Mouse (Mus musculus): ENCODE results near the gene Ncor2. TPM values are rescaled to one million over a fixed set of nuclear protein-coding genes. Genes with fewer than 3 reads are reported as not detected.

Ncor2 gene
- total and polyA plus RNA-seq, 3 experiments, result 5.0 to 46.8 TPM; not detected in 1

DNA sequence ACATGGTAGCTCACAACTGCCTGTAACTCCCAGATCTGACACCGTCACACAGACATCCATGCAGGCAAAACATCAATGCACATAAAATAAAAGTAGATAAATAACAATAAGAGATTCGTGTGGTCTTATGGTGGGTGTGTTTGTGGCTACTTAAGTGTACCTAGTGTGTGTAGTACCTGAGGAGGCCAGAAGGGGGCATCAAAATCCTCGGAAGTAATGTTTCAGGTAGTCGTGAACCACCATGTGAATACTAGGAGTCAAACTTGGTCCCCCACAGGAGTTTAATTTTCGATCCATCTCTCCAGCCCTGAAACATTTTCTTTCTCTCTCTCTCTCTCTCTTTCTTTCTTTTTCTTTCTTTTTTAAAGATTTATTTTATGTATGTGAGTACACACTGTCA lies 192.8 kb downstream of the Ncor2 start:
- no peak overlapping the region for H3K9ac ChIP-seq (ENCODE audit: control insufficient read depth, low read depth, low read length, poor library complexity, severe bottlenecking)
- no peaks in the 10 kb centered on the region for H3K36me3 ChIP-seq (ENCODE audit: control insufficient read depth in 1 of 2, insufficient read depth in 2 of 2, low read length in 2 of 2)
- H3K4me1 ChIP-seq (ENCODE audit: control insufficient read depth in 1 of 2, insufficient read depth in 2 of 2, low read length in 2 of 2), result no peaks in the 10 kb centered on the region
- peak; percentile 51 for TF ChIP-seq RAD21 (IDR thresholded peaks at IDR 0.05; ENCODE audit: low read depth, low read length)
- TF ChIP-seq KAT2A (conservative IDR thresholded peaks at IDR 0.05; ENCODE audit: low read depth, low read length), result no peak
- TF ChIP-seq MAZ (IDR thresholded peaks at IDR 0.05; ENCODE audit: low read depth, low read length), result no peak
- TF ChIP-seq TBP (IDR thresholded peaks at IDR 0.05; ENCODE audit: low read depth, low read length), result no peak
- peak; percentile 72 for TF ChIP-seq SMC3 (IDR thresholded peaks at IDR 0.05; ENCODE audit: low read depth, low read length)
- TF ChIP-seq ZC3H11A (IDR thresholded peaks at IDR 0.05; ENCODE audit: low read depth, low read length), result peak; percentile 53
- TF ChIP-seq CTCF (IDR thresholded peaks at IDR 0.05 in 2 of 3, conservative IDR thresholded peaks at IDR 0.05 in 1 of 3; ENCODE audit: control insufficient read depth in 1 of 3, insufficient read depth in 1 of 3, low read depth in 2 of 3, low read length in 3 of 3, poor library complexity in 1 of 3, severe bottlenecking in 1 of 3), result peak; percentile 14 to 65 (median 42); a peak in 5 of 6 replicates
- DNase-seq (ENCODE audit: low read depth, low spot score), result peak; percentile 54
- H3K9me3 ChIP-seq (replicated peaks; ENCODE audit: insufficient read depth, low read length), result no peaks in the 10 kb centered on the region
- no peaks in the 10 kb centered on the region for H3K27me3 ChIP-seq (ENCODE audit: control insufficient read depth in 1 of 2, insufficient read depth in 2 of 2, low read length in 2 of 2)
- H3K27ac ChIP-seq (ENCODE audit: control insufficient read depth, low read depth, low read length), result no peak overlapping the region
- H3K79me2 ChIP-seq (ENCODE audit: control insufficient read depth, insufficient read depth, low read length, poor library complexity), result no peaks in the 10 kb centered on the region
- no peak overlapping the region for H3K4me3 ChIP-seq (ENCODE audit: control insufficient read depth in 1 of 2, insufficient read depth in 1 of 2, low read depth in 2 of 2, low read length in 2 of 2)

DNA sequence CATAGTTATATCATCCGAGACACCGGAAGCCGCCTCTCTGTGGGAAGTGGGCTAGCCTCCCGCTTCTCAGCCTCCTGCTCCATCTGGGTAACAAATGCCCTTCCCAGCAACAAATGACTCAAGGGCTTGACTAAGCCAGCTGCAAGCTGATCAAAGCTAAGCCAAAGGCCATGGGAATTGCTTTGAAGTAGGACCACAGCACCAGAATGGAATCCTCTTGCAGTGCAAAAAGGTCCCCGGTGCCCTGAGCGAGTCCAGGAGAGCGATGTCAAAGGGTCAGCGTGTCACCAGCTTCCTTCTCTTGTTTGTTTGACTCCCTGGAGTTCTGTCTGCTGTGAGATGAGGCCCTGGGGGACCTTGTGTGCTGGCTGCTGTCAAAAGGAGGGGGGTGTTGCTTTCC lies 209.2 kb downstream of the Ncor2 start:
- no peak overlapping the region for H3K9ac ChIP-seq (ENCODE audit: control insufficient read depth, low read depth, low read length, poor library complexity, severe bottlenecking)
- no peaks in the 10 kb centered on the region for H3K27me3 ChIP-seq (ENCODE audit: control insufficient read depth in 1 of 2, insufficient read depth in 2 of 2, low read length in 2 of 2)
- H3K9me3 ChIP-seq (replicated peaks; ENCODE audit: insufficient read depth, low read length), result no peaks in the 10 kb centered on the region
- no peaks in the 10 kb centered on the region for H3K79me2 ChIP-seq (ENCODE audit: control insufficient read depth, insufficient read depth, low read length, poor library complexity)
- no peak for DNase-seq (ENCODE audit: low read depth, low spot score)
- no peaks in the 10 kb centered on the region for H3K4me1 ChIP-seq (ENCODE audit: control insufficient read depth in 1 of 2, insufficient read depth in 2 of 2, low read length in 2 of 2)
- no peaks in the 10 kb centered on the region for H3K36me3 ChIP-seq (ENCODE audit: control insufficient read depth in 1 of 2, insufficient read depth in 2 of 2, low read length in 2 of 2)
- no peak overlapping the region for H3K27ac ChIP-seq (ENCODE audit: control insufficient read depth, low read depth, low read length)
- TF ChIP-seq JUND (IDR thresholded peaks at IDR 0.05; ENCODE audit: low read depth, low read length) (no peak), BHLHE40 (IDR thresholded peaks at IDR 0.05; ENCODE audit: borderline replicate concordance, low read depth, low read length) (no peak), TBP (IDR thresholded peaks at IDR 0.05; ENCODE audit: low read depth, low read length) (no peak), ELF1 (IDR thresholded peaks at IDR 0.05; ENCODE audit: low read depth, low read length) (no peak), MAZ (IDR thresholded peaks at IDR 0.05; ENCODE audit: low read depth, low read length) (no peak), POLR2AphosphoS5 (IDR thresholded peaks at IDR 0.05; ENCODE audit: borderline replicate concordance, low read depth, low read length) (no peak), ZMIZ1 (IDR thresholded peaks at IDR 0.05; ENCODE audit: low read depth, low read length) (no peak), KAT2A (conservative IDR thresholded peaks at IDR 0.05; ENCODE audit: low read depth, low read length) (no peak), POLR2A (IDR thresholded peaks at IDR 0.05; ENCODE audit: control insufficient read depth in 1 of 2, insufficient read depth in 1 of 2, low read depth in 1 of 2, low read length in 2 of 2, poor library complexity in 1 of 2) (no peak), E2F4 (IDR thresholded peaks at IDR 0.05; ENCODE audit: borderline replicate concordance, low read depth, low read length) (no peak), CHD1 (IDR thresholded peaks at IDR 0.05; ENCODE audit: low read depth, low read length) (no peak), USF2 (IDR thresholded peaks at IDR 0.05; ENCODE audit: borderline replicate concordance in 1 of 2, insufficient read depth in 1 of 2, low read depth in 1 of 2, low read length in 2 of 2) (no peak), SIN3A (IDR thresholded peaks at IDR 0.05; ENCODE audit: low read length) (no peak), CHD2 (IDR thresholded peaks at IDR 0.05; ENCODE audit: low read length) (no peak)
- H3K4me3 ChIP-seq (ENCODE audit: control insufficient read depth in 1 of 2, insufficient read depth in 1 of 2, low read depth in 2 of 2, low read length in 2 of 2), result no peak overlapping the region

Other genes with a start within 250 kb of the Ncor2 start
- not detected in 2 replicates for gene Rflna, start 176.0 kb downstream of the Ncor2 start, total RNA-seq (2012; rRNA removed)
- not detected for gene Rflna, start 176.0 kb downstream of the Ncor2 start, polyA plus RNA-seq (2012; ENCODE audit: insufficient read depth in 1 of 2, insufficient read length in 2 of 2, low read depth in 1 of 2, low replicate concordance in 2 of 2, missing spikeins in 1 of 2)
- 51.4 and 53.1 TPM in 2 replicates for gene Scarb1, start 161.9 kb upstream of the Ncor2 start, total RNA-seq (2012; rRNA removed)
- 10 to 100 TPM in 1 of 2 experiments, not detected in 1; 98.3 TPM for gene Scarb1, start 161.9 kb upstream of the Ncor2 start, polyA plus RNA-seq (2012; ENCODE audit: insufficient read depth in 1 of 2, insufficient read length in 2 of 2, low read depth in 1 of 2, low replicate concordance in 2 of 2, missing spikeins in 1 of 2)
- gene Gm10382, start 210.1 kb upstream of the Ncor2 start, total RNA-seq (2012; rRNA removed), result 0.65 TPM in 2 replicates
- gene Gm10382, start 210.1 kb upstream of the Ncor2 start, polyA plus RNA-seq (2012; ENCODE audit: insufficient read depth in 1 of 2, insufficient read length in 2 of 2, low read depth in 1 of 2, low replicate concordance in 2 of 2, missing spikeins in 1 of 2), result under 1 TPM in 1 of 2 experiments, not detected in 1; 0.96 TPM
- 511 and 526 TPM in 2 replicates for gene Ubc, start 211.0 kb upstream of the Ncor2 start, total RNA-seq (2012; rRNA removed)
- gene Ubc, start 211.0 kb upstream of the Ncor2 start, polyA plus RNA-seq (2012; ENCODE audit: insufficient read depth in 1 of 2, insufficient read length in 2 of 2, low read depth in 1 of 2, low replicate concordance in 2 of 2, missing spikeins in 1 of 2), result 1,000 to 10,000 TPM in 1 of 2 experiments, 100 to 1,000 TPM in 1; 113 to 1,075 TPM